Mouse (Mus musculus) hindbrain, embryonic 14.5 days (tissue): ENCODE data around the gene Pald1. TPM values are rescaled to one million over a fixed set of nuclear protein-coding genes. Genes with fewer than 3 reads are reported as not detected.

Source experiments
- polyA plus RNA-seq: library from polyadenylated mRNA; unstranded; fragments of >200 nt; fragmentation: Nextera tagmentation; extraction: Ambion mirVana; gene quantifications from 2 replicates; pipeline ENCODE4 v1.2.1, GENCODE M21; 2014

Gene Pald1
- polyA plus RNA-seq, 1 experiment from 2014 or later = 26.7 TPM

Other genes with a start within 250 kb of the Pald1 start
- gene Sgpl1, start 235.8 kb downstream of the Pald1 start, polyA plus RNA-seq = 53.6 and 54.5 TPM in 2 replicates
- not detected in 2 replicates for gene Tbata, start 211.6 kb downstream of the Pald1 start, polyA plus RNA-seq
- 0.27 and 0.36 TPM in 2 replicates for gene Adamts14, start 110.1 kb downstream of the Pald1 start, polyA plus RNA-seq
- 0.12 TPM in 1 of 2 replicates, not detected in the other for gene Prf1, start 85.7 kb downstream of the Pald1 start, polyA plus RNA-seq
- 0.13 and 0.29 TPM in 2 replicates for gene Nodal, start 34.4 kb upstream of the Pald1 start, polyA plus RNA-seq
- gene Eif4ebp2, start 69.1 kb upstream of the Pald1 start, polyA plus RNA-seq = 37.4 and 38.8 TPM in 2 replicates
- 14.1 and 15.1 TPM in 2 replicates for gene Lrrc20, start 92.3 kb upstream of the Pald1 start, polyA plus RNA-seq
- 0.96 and 1.2 TPM in 2 replicates for gene Npffr1, start 212.0 kb upstream of the Pald1 start, polyA plus RNA-seq